Mouse (Mus musculus) layer of hippocampus, postnatal 14 days (tissue): ENCODE results near the gene Cebpa. TPM values are rescaled to one million over a fixed set of nuclear protein-coding genes. Genes with fewer than 3 reads are reported as not detected.

Source experiments
- DNase-seq, 2 experiments: peaks; one replicate each; pipeline ENCODE4 v3.0.0; 2021 to 2022; ENCODE audit warnings: low spot score in 2 of 2, mixed read lengths in 1 of 2
- total RNA-seq, 2 experiments: library from RNA; stranded (reverse); gene quantifications; 2 replicates each; pipeline ENCODE4 v1.2.3; 2021

The Cebpa gene
- total RNA-seq, 2 experiments from 2014 or later, result 16.4 to 16.9 TPM

GRCm38 (mm10) chr7:35119506-35120145 lies 533 bp downstream of the Cebpa start:
- DNase-seq, result no peak

- DNase-seq, result no peak
These were observed 1.1 kb downstream of the Cebpa start for GRCm38 (mm10) chr7:35120146-35120691.

GRCm38 (mm10) chr7:35121150-35121549 lies 2.1 kb downstream of the Cebpa start:
- DNase-seq, result no peak

GRCm38 (mm10) chr7:35122401-35123320 lies 3.6 kb downstream of the Cebpa start:
- DNase-seq, result no peak

GRCm38 (mm10) chr7:35123431-35123953 lies 4.4 kb downstream of the Cebpa start:
- no peak for DNase-seq

- peak; percentile 33 to 77 for DNase-seq
These were observed 5.1 kb downstream of the Cebpa start for GRCm38 (mm10) chr7:35124216-35124615.

GRCm38 (mm10) chr7:35124745-35125144 lies 5.7 kb downstream of the Cebpa start:
- DNase-seq, result no peak

GRCm38 (mm10) chr7:35125971-35126370 lies 6.9 kb downstream of the Cebpa start:
- DNase-seq, result no peak

GRCm38 (mm10) chr7:35127001-35127400 lies 7.9 kb downstream of the Cebpa start:
- DNase-seq, result no peak

- no peak for DNase-seq
These were observed 8.6 kb downstream of the Cebpa start for GRCm38 (mm10) chr7:35127721-35128120.

GRCm38 (mm10) chr7:35128677-35129567 lies 9.8 kb downstream of the Cebpa start:
- DNase-seq, result no peak

GRCm38 (mm10) chr7:35130059-35130738 lies 11.1 kb downstream of the Cebpa start:
- DNase-seq, result no peak

- no peak for DNase-seq
These were observed 11.8 kb downstream of the Cebpa start for GRCm38 (mm10) chr7:35130888-35131287.

GRCm38 (mm10) chr7:35131601-35132000 lies 12.5 kb downstream of the Cebpa start:
- DNase-seq, result no peak

GRCm38 (mm10) chr7:35134621-35135020 lies 15.5 kb downstream of the Cebpa start:
- no peak for DNase-seq

GRCm38 (mm10) chr7:35137524-35137923 lies 18.4 kb downstream of the Cebpa start:
- DNase-seq, result no peak

- no peak for DNase-seq
These were observed 19.4 kb downstream of the Cebpa start for GRCm38 (mm10) chr7:35138481-35138880.

- DNase-seq, result no peak
These were observed 20.8 kb downstream of the Cebpa start for GRCm38 (mm10) chr7:35139880-35140279.

GRCm38 (mm10) chr7:35141519-35141918 lies 22.4 kb downstream of the Cebpa start:
- no peak for DNase-seq

- no peak for DNase-seq
These were observed 23.4 kb downstream of the Cebpa start for GRCm38 (mm10) chr7:35142522-35142921.
